Mouse (Mus musculus) lung, adult 2 months (tissue): ENCODE measurements around the gene H2-DMb2. TPM values are rescaled to one million over a fixed set of nuclear protein-coding genes. Genes with fewer than 3 reads are reported as not detected.

ENCODE experiments used
- DNase-seq: peaks from one replicate; pipeline ENCODE4 v3.0.0; 2022
- H3K4me1 ChIP-seq: fragments of 200-500 bp; 2 replicates; pipeline ENCODE4 v1.6.1; 2011; ENCODE audit warnings: low read length; ENCODE audit not compliant: control insufficient read depth, insufficient read depth
- H3K4me3 ChIP-seq: fragments of 200-500 bp; replicated peaks from 2 replicates; pipeline ENCODE3; 2011; ENCODE audit warnings: low read depth, mild to moderate bottlenecking, control low read depth, low read length; ENCODE audit errors: extremely low read depth
- CTCF ChIP-seq: fragments of 200-500 bp; IDR thresholded peaks from 2 replicates; pipeline ENCODE4 v1.5.1; 2011; ENCODE audit warnings: mild to moderate bottlenecking, low read length, control low read depth; ENCODE audit not compliant: insufficient read depth
- POLR2A ChIP-seq: fragments of 200-500 bp; IDR thresholded peaks from 2 replicates; pipeline ENCODE4 v1.6.1; 2011; ENCODE audit warnings: low read depth, mild to moderate bottlenecking, control low read depth, low read length, borderline replicate concordance; ENCODE audit errors: extremely low read depth
- WGBS: fragments of 180-500 bp; shearing (Covaris S2); methylation state at CpG from one replicate; pipeline ENCODE4 v1.1.7; 2018; 5-methylcytosine and 5-hydroxymethylcytosine counted together
- polyA plus RNA-seq: library from polyadenylated mRNA; depleted of rRNA; stranded (reverse); fragments of >200 nt; gene quantifications from 2 replicates; pipeline ENCODE4 v1.2.3, GENCODE M21; 2012

The H2-DMb2 gene
- polyA plus RNA-seq, 1 experiment, result 38.9 TPM

DNA sequence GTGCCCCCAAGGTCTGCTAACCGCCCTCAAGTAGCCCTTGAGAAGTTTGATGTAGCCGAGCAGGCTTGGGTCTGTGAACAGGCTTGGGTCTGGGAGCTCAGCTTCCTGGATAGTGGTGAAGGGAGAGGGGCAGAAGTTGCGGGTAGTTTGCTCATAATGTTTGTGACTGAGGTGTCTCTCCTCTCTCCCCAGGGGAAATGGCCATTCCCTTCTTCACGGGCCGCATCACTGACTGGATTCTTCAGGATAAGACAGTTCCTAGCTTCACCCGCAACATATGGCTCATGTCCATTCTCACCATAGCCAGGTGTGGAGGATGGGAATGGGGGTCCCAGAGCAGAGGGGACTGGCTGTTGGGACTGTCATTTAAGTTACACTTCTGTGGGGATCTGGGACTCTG, 45.9 kb downstream of the H2-DMb2 start:
- 69% methylated on average over 6 of the region's 6 CpGs for WGBS
- no peak for DNase-seq
- Histone ChIP-seq H3K4me1 (peaks cover 11% of the 10 kb centered on the region), H3K4me3 (no peak overlapping the region)
- no peak for TF ChIP-seq POLR2A
- no peak for TF ChIP-seq CTCF

DNA sequence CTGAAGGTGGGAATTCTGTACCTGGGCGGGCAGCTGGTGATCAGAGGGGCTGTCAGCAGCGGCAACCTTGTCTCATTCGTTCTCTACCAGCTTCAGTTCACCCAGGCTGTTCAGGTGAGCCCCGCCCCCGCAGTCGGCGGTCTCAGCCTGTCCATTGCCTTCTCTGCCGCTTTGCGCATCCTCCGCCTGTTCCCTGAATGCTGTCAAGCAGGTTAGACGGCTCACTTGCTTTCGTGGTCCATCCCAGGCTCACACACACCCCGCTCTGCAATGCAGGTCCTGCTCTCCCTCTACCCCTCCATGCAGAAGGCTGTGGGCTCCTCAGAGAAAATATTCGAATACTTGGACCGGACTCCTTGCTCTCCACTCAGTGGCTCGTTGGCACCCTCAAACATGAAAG, 49.7 kb downstream of the H2-DMb2 start:
- WGBS, result 48% methylated on average over 16 of the region's 16 CpGs
- TF ChIP-seq CTCF (no peak), POLR2A (no peak)

DNA sequence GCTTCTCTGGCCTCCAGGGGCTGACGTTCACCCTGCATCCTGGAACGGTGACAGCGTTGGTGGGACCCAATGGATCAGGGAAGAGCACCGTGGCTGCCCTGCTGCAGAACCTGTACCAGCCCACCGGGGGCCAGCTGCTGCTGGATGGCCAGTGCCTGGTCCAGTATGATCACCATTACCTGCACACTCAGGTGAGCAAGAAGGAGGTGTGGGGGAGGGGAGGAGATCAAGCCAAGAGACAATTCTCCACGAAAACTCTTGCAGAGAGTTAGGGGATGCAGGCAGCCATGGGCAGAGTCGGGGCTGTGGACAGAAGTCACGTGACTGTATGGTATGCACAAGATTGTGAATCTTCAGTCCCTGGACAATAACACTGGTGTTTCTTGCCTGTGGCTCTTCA, 50.4 kb downstream of the H2-DMb2 start:
- 64% methylated on average over 8 of the region's 8 CpGs for WGBS
- no peak for TF ChIP-seq CTCF
- TF ChIP-seq POLR2A, result no peak
- no peak for DNase-seq

More for the DNA sequence above, 49.7 kb downstream of the H2-DMb2 start:
- Histone ChIP-seq H3K4me3 (no peak overlapping the region), H3K4me1 (peaks cover 5% of the 10 kb centered on the region; the same call in 1 of the 2 replicates)
- no peak for DNase-seq

DNA sequence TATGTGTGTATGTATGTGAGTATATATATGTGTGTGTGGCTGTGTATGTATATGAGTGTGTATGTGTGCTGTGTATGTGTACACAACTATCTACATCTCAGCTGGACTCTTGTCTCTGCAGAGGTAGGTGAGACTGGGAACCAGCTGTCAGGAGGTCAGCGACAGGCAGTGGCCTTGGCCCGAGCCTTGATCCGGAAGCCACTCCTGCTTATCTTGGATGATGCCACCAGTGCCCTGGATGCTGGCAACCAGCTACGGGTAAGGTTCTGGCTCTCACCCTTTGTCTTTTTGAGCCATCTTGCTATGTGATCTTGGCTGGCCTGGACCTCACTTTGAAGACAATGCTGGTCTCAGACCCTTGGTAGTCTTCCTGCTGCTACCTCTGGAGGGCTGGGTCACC, 51.6 kb downstream of the H2-DMb2 start:
- H3K4me3 ChIP-seq, result no peak overlapping the region
- 83% methylated on average over 4 of the region's 4 CpGs for WGBS
- DNase-seq, result no peak
- H3K4me1 ChIP-seq, result peaks cover 3% of the 10 kb centered on the region
- TF ChIP-seq CTCF (no peak), POLR2A (no peak)

More for the DNA sequence above, 50.4 kb downstream of the H2-DMb2 start:
- H3K4me1 ChIP-seq, result peaks cover 5% of the 10 kb centered on the region; the same call in 1 of the 2 replicates
- no peak overlapping the region for H3K4me3 ChIP-seq

DNA sequence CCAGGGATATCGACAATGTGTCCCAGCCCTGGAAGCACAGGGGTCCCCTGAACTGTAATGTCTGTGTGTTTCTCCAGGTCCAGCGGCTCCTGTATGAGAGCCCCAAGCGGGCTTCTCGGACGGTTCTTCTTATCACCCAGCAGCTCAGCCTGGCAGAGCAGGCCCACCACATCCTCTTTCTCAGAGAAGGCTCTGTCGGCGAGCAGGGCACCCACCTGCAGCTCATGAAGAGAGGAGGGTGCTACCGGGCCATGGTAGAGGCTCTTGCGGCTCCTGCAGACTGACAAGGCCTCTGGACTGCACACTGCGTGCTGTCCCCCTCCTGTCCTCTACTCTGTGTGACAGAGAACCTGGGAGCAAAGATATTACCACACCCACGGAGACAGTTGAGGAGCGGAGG, 53.4 kb downstream of the H2-DMb2 start:
- no peak for TF ChIP-seq CTCF
- TF ChIP-seq POLR2A, result no peak
- DNase-seq, result no peak
- Histone ChIP-seq H3K4me3 (no peak overlapping the region), H3K4me1 (peaks cover 3% of the 10 kb centered on the region)
- WGBS, result 70% methylated on average over 12 of the region's 12 CpGs

DNA sequence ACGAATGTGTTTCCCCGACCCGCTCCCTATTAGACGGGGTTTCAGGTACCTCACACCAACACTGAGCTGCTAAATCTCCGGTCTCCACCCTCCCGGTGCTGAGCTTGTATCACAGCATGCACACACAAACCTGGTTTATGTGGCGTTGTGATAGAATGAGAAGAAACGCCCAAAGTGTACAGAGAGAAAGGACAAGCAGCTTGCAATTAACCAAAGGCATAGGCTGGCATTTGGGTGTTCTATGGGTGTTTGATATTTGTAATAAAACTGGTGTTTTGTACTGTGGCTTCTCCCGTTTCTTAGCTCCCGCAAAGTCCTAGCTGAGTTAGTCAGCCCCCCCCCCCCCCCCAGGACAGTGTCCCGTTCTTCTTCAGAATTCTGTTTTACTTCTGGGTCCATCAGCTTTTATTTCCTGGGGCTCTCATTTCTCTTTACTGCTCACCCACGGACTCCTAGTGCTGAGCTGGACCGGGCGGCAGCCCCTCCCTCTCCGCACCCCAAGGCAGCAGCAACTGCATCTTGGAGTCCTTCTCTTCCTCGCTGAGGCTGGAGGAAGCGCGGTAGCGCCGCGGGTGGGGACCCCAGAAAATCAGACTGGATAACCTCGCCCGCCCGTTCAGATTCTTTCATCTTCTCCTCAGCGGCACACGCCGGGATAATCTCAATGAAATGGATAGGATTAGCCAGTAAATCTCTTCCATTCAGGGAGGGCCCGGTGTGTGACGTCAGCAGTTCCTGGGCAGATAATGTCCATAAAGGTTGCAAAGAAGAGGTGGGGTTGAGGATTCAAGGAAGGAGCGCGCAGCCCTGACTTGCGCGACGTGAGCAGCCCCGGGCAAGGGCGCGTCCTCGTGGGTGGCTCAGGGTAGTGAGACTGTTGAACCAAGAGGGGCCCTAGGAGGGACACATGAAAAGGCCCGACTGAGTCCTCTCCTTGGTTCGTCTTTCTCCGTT, 54.1 kb downstream of the H2-DMb2 start, which contains the start of gene Psmb8:
Psmb8 (plus strand) TSS at position 781 of the 954 bp plus-strand sequence.
- peak; percentile 64; the same call in 1 of the 2 replicates for TF ChIP-seq POLR2A
- no peak for TF ChIP-seq CTCF
- Histone ChIP-seq H3K4me3 (peak within 1 kb of the TSS; percentile 90), H3K4me1 (peaks cover 3% of the 10 kb centered on the region)
- peak; percentile 91 for DNase-seq
- WGBS, result 14% methylated on average over 41 of the region's 41 CpGs

DNA sequence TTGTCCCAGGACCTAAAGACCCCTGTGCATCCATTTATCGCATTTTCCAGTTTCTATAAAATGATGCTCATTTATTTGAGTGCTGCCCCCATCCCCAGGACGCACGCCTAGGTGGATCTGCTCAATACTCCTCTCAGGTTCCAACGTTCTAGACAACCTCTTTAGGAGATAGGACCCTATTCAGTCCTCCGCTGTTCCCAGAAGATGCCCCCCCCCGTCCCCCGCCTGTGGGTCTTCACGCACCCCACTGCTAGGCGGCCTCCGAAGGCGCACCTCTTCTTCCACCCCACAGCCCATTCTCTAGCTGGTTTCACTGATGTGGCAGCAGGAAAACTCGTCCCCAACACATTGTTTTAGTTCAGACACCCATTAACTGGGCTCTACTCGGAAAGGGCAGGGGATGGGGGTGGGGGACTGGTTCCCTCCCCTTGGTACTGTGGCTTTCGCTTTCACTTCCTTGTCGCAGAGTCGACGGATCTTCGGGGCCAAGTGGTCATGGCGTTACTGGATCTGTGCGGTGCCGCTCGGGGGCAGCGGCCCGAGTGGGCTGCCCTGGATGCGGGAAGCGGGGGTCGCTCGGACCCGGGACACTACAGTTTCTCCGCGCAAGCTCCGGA, 54.9 kb downstream of the H2-DMb2 start:
- TF ChIP-seq POLR2A (peak; percentile 92; the same call in 1 of the 2 replicates), CTCF (no peak)
- H3K4me1 ChIP-seq, result peaks cover 3% of the 10 kb centered on the region
- WGBS, result under 1% methylated on average over 32 of the region's 32 CpGs
- peak overlapping the region; percentile 90 for H3K4me3 ChIP-seq
- DNase-seq, result peak; percentile 68

DNA sequence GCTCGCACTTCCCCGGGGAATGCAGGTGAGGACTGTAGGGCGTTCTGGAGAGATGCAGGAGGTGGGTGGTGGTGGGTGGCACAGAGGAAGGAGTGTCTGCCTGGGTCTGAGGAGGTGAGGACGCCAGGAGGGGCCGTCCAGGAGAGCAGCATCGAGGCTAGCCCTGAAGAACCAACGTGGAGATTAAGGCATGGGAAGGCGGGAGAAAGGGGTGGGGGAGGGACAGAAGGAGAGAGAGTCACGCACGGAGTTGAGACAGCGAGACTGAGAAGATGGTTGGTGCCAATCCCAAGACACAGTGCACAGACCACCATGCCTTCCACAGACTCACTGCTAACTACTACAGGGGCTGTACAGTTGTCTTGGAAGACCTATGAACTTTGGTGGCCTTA, 55.4 kb downstream of the H2-DMb2 start:
- TF ChIP-seq POLR2A (no peak), CTCF (no peak)
- DNase-seq, result no peak
- H3K4me3 ChIP-seq, result peak overlapping the region; percentile 90
- H3K4me1 ChIP-seq, result peaks cover 3% of the 10 kb centered on the region
- 8% methylated on average over 11 of the region's 11 CpGs for WGBS

DNA sequence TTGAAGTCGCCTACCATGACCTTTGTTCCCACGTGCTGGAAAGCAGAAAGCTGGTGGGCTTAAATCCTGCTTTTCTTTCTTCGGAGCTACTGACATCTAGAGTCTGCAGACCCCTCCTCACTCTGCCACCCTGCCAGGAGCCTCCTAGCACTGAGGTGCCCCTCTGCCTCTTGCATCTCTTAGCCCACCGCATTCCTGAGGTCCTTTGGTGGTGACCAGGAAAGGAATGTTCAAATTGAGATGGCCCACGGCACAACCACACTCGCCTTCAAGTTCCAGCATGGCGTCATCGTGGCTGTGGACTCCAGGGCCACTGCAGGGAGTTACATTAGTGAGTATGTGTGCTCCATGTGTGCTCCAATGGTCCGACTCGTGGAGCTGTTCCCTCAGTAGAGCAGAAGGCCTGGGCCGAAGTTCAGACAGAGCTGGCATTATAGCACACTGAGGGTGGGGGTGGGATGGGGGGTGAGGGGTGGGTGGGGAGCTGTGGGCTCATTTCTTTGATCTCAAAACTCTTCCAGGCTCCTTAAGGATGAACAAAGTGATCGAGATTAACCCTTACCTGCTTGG, 56.0 kb downstream of the H2-DMb2 start:
- no peak for DNase-seq
- TF ChIP-seq POLR2A, result no peak
- no peak for TF ChIP-seq CTCF
- Histone ChIP-seq H3K4me3 (peak overlapping the region; percentile 90), H3K4me1 (peaks cover 6% of the 10 kb centered on the region)
- 64% methylated on average over 12 of the region's 12 CpGs for WGBS

DNA sequence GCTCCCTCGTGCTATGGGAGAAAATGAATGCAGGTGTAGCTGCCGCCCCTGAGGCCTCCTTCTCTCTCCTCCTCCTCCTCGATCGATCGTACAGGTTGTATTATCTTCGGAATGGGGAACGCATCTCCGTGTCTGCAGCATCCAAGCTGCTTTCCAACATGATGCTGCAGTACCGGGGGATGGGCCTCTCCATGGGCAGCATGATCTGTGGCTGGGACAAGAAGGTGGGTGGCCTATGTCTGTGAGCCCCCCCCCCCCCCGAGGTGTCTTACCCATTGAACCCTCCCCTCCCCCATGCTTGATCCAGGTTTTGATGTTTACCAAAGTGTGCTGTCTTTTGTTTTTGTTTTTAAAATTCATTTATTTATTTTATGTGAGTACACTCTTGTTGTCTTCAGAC, 56.9 kb downstream of the H2-DMb2 start:
- 81% methylated on average over 10 of the region's 10 CpGs for WGBS

More for the DNA sequence above, 56.9 kb downstream of the H2-DMb2 start:
- TF ChIP-seq CTCF (no peak), POLR2A (no peak)
- DNase-seq, result no peak
- Histone ChIP-seq H3K4me1 (peaks cover 6% of the 10 kb centered on the region), H3K4me3 (peak overlapping the region; percentile 12)
